Mouse (Mus musculus): ENCODE measurements around the gene Pxn.

- TF ChIP-seq CTCF (IDR thresholded peaks at IDR 0.05; ENCODE audit: low read depth, low read length) (no peak), POLR2A (IDR thresholded peaks at IDR 0.05; ENCODE audit: extremely low read depth, insufficient read depth, low read length) (no peak)
These were observed 27.8 kb downstream of the Pxn start for GRCm38 (mm10) chr5:115534290-115534731.

Data from liver, adult 2 months (tissue).